Mouse (Mus musculus): ENCODE data around the gene Cuedc2. TPM values are rescaled to one million over a fixed set of nuclear protein-coding genes. Genes with fewer than 3 reads are reported as not detected.
A peak's percentile ranks its signal among the peaks of the same experiment; 100 is the strongest.

Cuedc2 gene
- total and polyA plus RNA-seq, 3 experiments = 251 to 302 (median 297) TPM

- Histone ChIP-seq H3K4me1 (ENCODE audit: control insufficient read depth in 1 of 2, insufficient read depth in 2 of 2, low read length in 2 of 2) (peaks cover 16 to 39% of the 10 kb centered on the region in 2 experiments), H3K4me3 (ENCODE audit: control insufficient read depth in 1 of 2, insufficient read depth in 1 of 2, low read depth in 2 of 2, low read length in 2 of 2) (peak overlapping the region; percentile 66 to 84), H3K9ac (ENCODE audit: control insufficient read depth, low read depth, low read length, poor library complexity, severe bottlenecking) (peak overlapping the region; percentile 84), H3K36me3 (ENCODE audit: control insufficient read depth in 1 of 2, insufficient read depth in 2 of 2, low read length in 2 of 2) (peaks cover 0 to 37% of the 10 kb centered on the region in 2 experiments; a peak in 2 of 4 replicates), H3K9me3 (replicated peaks; ENCODE audit: insufficient read depth, low read length) (no peaks in the 10 kb centered on the region), H3K27ac (ENCODE audit: control insufficient read depth, low read depth, low read length) (no peak overlapping the region), H3K27me3 (ENCODE audit: control insufficient read depth in 1 of 2, insufficient read depth in 2 of 2, low read length in 2 of 2) (no peaks in the 10 kb centered on the region), H3K79me2 (ENCODE audit: control insufficient read depth, insufficient read depth, low read length, poor library complexity) (peaks cover 8% of the 10 kb centered on the region)
- DNase-seq (ENCODE audit: low read depth, low spot score) = no peak
- TF ChIP-seq ZKSCAN1 (IDR thresholded peaks at IDR 0.05; ENCODE audit: low read depth, low read length) = no peak
- 0 out of 2 replicates have a peak, but pooled peaks have one; percentile 19 for TF ChIP-seq MAX (IDR thresholded peaks at IDR 0.05; ENCODE audit: low read length)
Observed at GRCm38 (mm10) chr19:46349550-46349949, 11.0 kb upstream of the Cuedc2 start.

- H3K36me3 ChIP-seq (ENCODE audit: control insufficient read depth in 1 of 2, insufficient read depth in 2 of 2, low read length in 2 of 2) = peaks cover 0 to 44% of the 10 kb centered on the region in 2 experiments; a peak in 2 of 4 replicates
- H3K9me3 ChIP-seq (replicated peaks; ENCODE audit: insufficient read depth, low read length) = no peaks in the 10 kb centered on the region
- peaks cover 21 to 44% of the 10 kb centered on the region in 2 experiments for H3K4me1 ChIP-seq (ENCODE audit: control insufficient read depth in 1 of 2, insufficient read depth in 2 of 2, low read length in 2 of 2)
- peak overlapping the region; percentile 78 for H3K27ac ChIP-seq (ENCODE audit: control insufficient read depth, low read depth, low read length)
- peak overlapping the region; percentile 66 to 84 for H3K4me3 ChIP-seq (ENCODE audit: control insufficient read depth in 1 of 2, insufficient read depth in 1 of 2, low read depth in 2 of 2, low read length in 2 of 2)
- H3K79me2 ChIP-seq (ENCODE audit: control insufficient read depth, insufficient read depth, low read length, poor library complexity) = peaks cover 8% of the 10 kb centered on the region
- peak overlapping the region; percentile 84 for H3K9ac ChIP-seq (ENCODE audit: control insufficient read depth, low read depth, low read length, poor library complexity, severe bottlenecking)
- peak; percentile 93 for DNase-seq (ENCODE audit: low read depth, low spot score)
- H3K27me3 ChIP-seq (ENCODE audit: control insufficient read depth in 1 of 2, insufficient read depth in 2 of 2, low read length in 2 of 2) = no peaks in the 10 kb centered on the region
- peak; percentile 78 for TF ChIP-seq POLR2AphosphoS2 (IDR thresholded peaks at IDR 0.05; ENCODE audit: low read length)
- no peak for TF ChIP-seq CHD1 (IDR thresholded peaks at IDR 0.05; ENCODE audit: low read depth, low read length)
- TF ChIP-seq MXI1 (IDR thresholded peaks at IDR 0.05; ENCODE audit: low read depth, low read length) = peak; percentile 81
- peak; percentile 66; the same call in 1 of the 2 replicates for TF ChIP-seq SIN3A (IDR thresholded peaks at IDR 0.05; ENCODE audit: low read length)
- TF ChIP-seq NELFE (IDR thresholded peaks at IDR 0.05; ENCODE audit: low read depth, low read length) = peak; percentile 93
- TF ChIP-seq CHD2 (IDR thresholded peaks at IDR 0.05; ENCODE audit: low read length) = no peak
- TF ChIP-seq ETS1 (IDR thresholded peaks at IDR 0.05; ENCODE audit: low read depth, low read length) = no peak; the same call in 1 of the 2 replicates
- peak; percentile 85 for TF ChIP-seq MAX (IDR thresholded peaks at IDR 0.05; ENCODE audit: low read length)
- peak; percentile 73 for TF ChIP-seq HCFC1 (IDR thresholded peaks at IDR 0.05; ENCODE audit: low read depth, low read length)
- no peak for TF ChIP-seq JUND (IDR thresholded peaks at IDR 0.05; ENCODE audit: low read depth, low read length)
- no peak for TF ChIP-seq MAFK (IDR thresholded peaks at IDR 0.05; ENCODE audit: borderline replicate concordance, low read depth, low read length)
- no peak for TF ChIP-seq ELF1 (IDR thresholded peaks at IDR 0.05; ENCODE audit: low read depth, low read length)
- no peak for TF ChIP-seq ZKSCAN1 (IDR thresholded peaks at IDR 0.05; ENCODE audit: low read depth, low read length)
- no peak for TF ChIP-seq MYC (IDR thresholded peaks at IDR 0.05; ENCODE audit: low read depth, low read length)
- peak; percentile 59; the same call in 1 of the 2 replicates for TF ChIP-seq UBTF (IDR thresholded peaks at IDR 0.05; ENCODE audit: borderline replicate concordance, insufficient read depth, low read depth, low read length)
- 0 out of 6 replicates have a peak, but pooled peaks of 1 of the 3 experiments have one; percentile 1 for TF ChIP-seq CTCF (IDR thresholded peaks at IDR 0.05 in 2 of 3, conservative IDR thresholded peaks at IDR 0.05 in 1 of 3; ENCODE audit: control insufficient read depth in 1 of 3, insufficient read depth in 1 of 3, low read depth in 2 of 3, low read length in 3 of 3, poor library complexity in 1 of 3, severe bottlenecking in 1 of 3)
- TF ChIP-seq TCF12 (IDR thresholded peaks at IDR 0.05; ENCODE audit: low read depth, low read length) = 0 out of 2 replicates have a peak, but pooled peaks have one; percentile 47
- no peak for TF ChIP-seq KAT2A (conservative IDR thresholded peaks at IDR 0.05; ENCODE audit: low read depth, low read length)
- 0 out of 2 replicates have a peak, but pooled peaks have one; percentile 10 for TF ChIP-seq MYB (IDR thresholded peaks at IDR 0.05; ENCODE audit: low read depth, low read length)
- no peak for TF ChIP-seq GABPA (IDR thresholded peaks at IDR 0.05; ENCODE audit: low read depth, low read length)
- no peak for TF ChIP-seq MAZ (IDR thresholded peaks at IDR 0.05; ENCODE audit: low read depth, low read length)
- no peak for TF ChIP-seq ZC3H11A (IDR thresholded peaks at IDR 0.05; ENCODE audit: low read depth, low read length)
- no peak for TF ChIP-seq MEF2A (IDR thresholded peaks at IDR 0.05; ENCODE audit: extremely low read depth, insufficient replicate concordance, low read depth, low read length, poor library complexity, severe bottlenecking)
- no peak for TF ChIP-seq RCOR1 (IDR thresholded peaks at IDR 0.05; ENCODE audit: low read depth, low read length)
- TF ChIP-seq EP300 (IDR thresholded peaks at IDR 0.05; ENCODE audit: low read depth in 1 of 2, low read length in 2 of 2) = no peak
- no peak for TF ChIP-seq USF1 (IDR thresholded peaks at IDR 0.05; ENCODE audit: low read depth, low read length)
- TF ChIP-seq E2F4 (IDR thresholded peaks at IDR 0.05; ENCODE audit: borderline replicate concordance, low read depth, low read length) = no peak
- TF ChIP-seq ZNF384 (IDR thresholded peaks at IDR 0.05; ENCODE audit: low read depth, low read length) = no peak
- TF ChIP-seq GATA1 (IDR thresholded peaks at IDR 0.05; ENCODE audit: low read depth, low read length) = no peak
- TF ChIP-seq BHLHE40 (IDR thresholded peaks at IDR 0.05; ENCODE audit: borderline replicate concordance, low read depth, low read length) = no peak
Observed at GRCm38 (mm10) chr19:46348761-46349458, 10.4 kb upstream of the Cuedc2 start.

All from MEL (cell line).